Mouse (Mus musculus) WW6 (cell line): Measurements from ENCODE around the gene Arf5.

Source experiments
- DNase-seq: peaks from one replicate; pipeline ENCODE4 v3.0.0-alpha.2; 2013; ENCODE audit warnings: low read depth, low spot score

The Arf5 gene

DNA sequence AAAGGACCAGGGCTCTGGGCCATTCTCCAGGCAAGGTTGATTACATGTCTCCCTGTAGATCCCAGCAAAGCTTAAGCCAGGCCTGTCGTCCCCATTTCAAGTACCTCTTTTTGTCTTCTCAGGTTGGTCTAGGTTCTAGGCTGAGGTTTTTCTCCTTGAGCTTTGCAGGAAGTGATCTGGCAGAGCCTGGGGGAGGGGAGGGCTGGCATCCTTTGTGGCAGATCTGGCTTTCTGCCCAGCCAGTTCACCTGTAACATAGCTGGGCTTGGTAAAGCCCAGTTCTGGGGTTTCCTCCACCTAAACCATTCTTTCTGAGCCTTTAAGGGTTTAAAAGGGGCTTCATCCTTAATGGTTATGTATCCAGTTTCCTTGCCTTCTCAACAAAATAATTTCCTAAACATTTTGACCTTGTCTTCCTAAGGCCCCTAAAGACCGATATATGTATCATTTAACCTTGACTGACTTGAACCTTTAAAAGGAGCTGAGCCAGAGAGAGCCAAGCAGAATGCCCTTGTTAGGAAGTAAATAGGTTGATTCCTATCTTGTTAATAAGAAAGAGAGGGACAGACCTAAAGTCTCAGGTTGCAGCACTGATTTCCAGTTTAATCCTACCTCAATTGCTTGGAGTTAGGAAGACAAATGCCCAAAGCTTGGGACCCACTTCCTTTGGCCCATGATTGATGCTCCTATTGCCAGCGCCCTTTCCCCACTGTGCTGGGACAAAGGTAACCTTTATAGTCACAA is 3.9 kb downstream of the Arf5 start, which contains the start of gene Fscn3:
Fscn3 (plus strand) TSS at position 694 of the 744 bp plus-strand sequence.
- DNase-seq: no peak

- DNase-seq: no peak
Observed at GRCm38 (mm10) chr6:28428290-28428689, 4.9 kb downstream of the Arf5 start, which contains the start of gene Gcc1. Gene Gcc1 (minus strand): TSS chr6:28428390.

DNA sequence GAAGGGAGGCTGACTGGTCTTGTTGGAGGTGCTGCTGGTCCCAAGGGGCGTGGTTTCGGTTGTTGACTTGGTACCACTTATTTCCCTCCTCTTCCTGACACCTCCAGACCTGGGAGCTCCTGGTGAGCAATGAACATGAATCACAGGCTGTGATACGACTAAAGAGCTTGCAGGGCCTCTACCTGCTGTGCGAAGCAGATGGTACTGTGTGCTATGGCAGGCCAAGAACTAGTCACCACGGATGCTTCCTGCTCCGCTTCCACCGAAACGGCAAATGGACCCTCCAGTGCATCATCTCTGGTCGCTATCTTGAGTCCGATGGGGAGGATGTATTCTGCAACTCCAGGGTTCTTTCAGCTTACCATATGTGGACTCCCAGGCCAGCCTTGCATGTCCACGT is 6.5 kb downstream of the Arf5 start:
- DNase-seq: no peak

DNA sequence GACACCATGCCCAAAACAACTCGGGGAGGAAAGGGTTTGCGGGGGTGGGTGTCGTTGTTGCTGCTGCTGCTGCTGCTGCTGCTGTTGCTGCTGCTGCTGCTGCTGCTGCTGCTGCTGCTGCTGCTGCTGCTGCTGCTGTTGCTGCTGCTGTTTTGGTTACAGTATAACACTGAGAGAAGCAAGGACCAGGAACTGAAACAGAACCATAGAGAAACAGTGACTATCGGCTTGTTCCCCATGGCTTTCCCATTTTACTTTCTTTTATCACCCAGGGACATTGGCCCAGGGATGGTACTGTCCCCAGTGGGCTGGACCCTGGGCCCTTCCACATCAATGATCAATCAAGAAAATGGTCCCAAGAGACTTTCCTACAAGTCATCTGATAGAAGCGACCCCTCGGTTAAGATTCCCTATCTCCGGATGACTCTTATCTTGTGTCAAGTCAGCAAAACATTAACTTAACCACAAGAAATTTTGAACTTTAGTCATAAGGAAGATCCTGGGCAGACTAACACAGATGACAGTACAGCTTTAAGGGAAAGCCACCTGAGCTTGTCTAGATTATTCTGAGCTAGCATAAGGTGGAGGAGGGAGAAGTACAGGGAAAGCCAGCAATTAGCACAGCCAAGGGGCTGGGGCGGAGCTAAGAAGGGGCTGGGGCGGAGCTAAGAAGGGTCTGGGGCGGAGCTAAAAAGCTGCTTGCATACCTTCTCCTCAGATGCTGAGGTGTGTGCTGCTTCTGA is 7.6 kb downstream of the Arf5 start:
- no peak for DNase-seq

DNA sequence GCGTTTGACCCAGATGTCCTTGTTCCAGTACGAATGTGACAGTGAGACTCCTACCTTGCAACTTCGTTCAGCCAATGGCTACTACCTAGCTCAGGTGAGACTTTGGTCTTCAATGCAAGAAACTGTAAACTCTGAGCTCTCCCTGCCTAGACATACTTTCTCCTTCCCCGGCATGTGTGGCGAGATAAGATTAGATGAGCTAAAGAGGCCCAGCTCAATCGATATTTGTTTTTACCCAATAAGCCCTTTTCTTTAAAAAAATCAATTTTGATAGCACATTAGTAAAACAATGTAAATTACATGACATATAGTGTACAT is 8.1 kb downstream of the Arf5 start:
- no peak for DNase-seq

DNA sequence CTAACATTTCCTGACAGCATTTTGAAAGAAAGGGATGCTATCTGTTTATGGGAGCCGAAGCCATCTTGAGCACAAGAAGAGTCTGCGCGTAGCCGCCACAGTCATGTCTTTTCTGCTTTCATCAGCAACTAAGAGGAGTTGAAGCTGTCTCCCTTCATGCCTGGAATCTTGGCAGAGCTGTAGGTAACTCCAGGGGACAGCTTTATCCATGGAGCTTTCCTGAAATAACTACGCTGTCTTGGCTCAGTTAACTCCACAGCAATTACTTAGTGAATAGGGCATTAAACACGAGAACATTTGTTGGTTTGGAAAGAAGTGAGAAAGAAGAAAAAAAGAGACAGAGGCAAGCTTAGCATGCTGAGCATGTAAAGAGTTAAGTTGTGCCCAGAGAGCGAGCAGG is 24.6 kb downstream of the Arf5 start:
- DNase-seq: no peak

- no peak for DNase-seq
Observed at GRCm38 (mm10) chr6:28449253-28449652, 25.9 kb downstream of the Arf5 start, which contains the start of gene Pax4. Gene Pax4 (minus strand): TSS chr6:28449353.

DNA sequence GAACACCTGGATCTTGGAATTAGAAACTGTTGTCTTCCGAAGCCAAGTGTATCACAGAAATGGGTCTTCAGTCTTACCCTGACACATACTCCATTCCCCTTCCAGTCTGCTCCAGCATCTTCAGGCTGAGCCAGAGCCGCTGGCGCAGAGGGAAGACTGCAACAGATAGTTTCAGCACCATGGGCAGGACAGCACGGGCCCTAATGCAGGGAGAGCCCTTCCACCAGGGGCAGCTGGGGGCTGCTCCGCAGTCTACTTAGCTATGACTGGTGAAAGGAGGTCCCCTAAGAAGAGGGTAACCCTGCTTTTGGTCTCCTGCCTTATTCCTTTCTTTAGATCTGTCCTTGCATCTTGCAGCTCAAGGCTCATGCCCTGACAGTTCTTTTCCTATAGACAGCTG is 27.1 kb downstream of the Arf5 start:
- no peak for DNase-seq

DNA sequence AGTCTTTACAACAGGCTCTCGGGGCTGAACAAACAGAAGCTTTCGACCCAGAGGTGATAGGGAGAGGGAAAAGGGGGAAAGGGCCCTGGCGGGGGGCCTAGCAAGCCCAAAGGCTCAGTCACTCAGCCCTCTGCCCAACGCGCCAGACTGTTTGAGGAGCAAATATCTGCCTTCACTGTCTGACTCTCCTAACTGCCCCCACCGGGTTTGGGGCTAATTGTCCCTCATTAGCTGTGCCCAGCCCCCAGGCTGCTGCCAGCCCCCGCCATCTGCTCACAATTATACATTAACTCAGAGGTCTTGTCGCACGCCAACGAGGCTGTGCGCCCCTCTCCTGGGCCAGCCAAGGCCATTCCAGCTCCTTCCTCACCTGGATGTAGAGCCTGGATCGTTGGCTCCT is 27.6 kb downstream of the Arf5 start:
- no peak for DNase-seq

DNA sequence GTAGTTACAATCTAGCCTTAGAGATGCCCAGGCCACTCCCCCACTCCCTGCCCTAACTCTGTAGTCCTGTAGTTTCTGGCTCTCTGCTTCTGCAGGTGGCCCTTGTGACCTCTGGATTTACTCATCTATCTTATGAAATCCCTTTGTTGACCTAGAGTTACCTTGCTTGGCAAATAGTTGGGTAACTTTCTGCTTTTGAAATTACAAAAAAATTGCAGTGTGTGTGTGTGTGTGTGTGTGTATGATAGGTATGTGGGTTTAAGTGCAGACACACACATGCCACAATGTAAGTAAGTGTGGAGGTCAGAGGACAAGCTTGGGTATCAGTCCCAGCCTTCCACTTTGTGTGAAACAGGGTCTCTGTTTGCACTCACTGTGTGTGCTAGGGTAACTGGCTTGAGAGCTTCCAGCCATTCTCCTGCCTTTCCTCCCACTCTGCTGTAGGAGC is 35.9 kb downstream of the Arf5 start:
- DNase-seq: no peak

GRCm38 (mm10) chr6:28460534-28460933 is 37.2 kb downstream of the Arf5 start:
- no peak for DNase-seq

- no peak for DNase-seq
Observed at GRCm38 (mm10) chr6:28464630-28465029, 41.3 kb downstream of the Arf5 start.

GRCm38 (mm10) chr6:28470017-28470602 is 46.8 kb downstream of the Arf5 start:
- DNase-seq: no peak

DNA sequence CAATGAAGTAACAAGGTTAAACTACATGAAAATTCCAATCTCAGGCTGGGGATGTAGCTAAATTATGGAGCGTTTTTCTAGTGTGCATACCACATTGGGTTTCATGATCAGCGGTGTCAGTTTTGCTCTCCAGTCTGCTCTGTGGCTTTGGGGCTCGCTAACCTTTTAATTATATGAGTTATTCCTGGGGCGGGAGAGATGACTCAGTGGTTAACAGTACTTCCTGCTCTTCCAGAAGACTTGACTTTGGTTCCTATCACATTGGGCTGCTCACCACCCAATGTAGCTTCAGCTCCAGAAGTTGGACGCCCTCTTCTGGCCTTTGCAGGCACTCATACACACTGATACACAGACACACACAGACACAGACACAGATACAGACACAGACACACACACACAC is 47.3 kb downstream of the Arf5 start:
- no peak for DNase-seq

DNA sequence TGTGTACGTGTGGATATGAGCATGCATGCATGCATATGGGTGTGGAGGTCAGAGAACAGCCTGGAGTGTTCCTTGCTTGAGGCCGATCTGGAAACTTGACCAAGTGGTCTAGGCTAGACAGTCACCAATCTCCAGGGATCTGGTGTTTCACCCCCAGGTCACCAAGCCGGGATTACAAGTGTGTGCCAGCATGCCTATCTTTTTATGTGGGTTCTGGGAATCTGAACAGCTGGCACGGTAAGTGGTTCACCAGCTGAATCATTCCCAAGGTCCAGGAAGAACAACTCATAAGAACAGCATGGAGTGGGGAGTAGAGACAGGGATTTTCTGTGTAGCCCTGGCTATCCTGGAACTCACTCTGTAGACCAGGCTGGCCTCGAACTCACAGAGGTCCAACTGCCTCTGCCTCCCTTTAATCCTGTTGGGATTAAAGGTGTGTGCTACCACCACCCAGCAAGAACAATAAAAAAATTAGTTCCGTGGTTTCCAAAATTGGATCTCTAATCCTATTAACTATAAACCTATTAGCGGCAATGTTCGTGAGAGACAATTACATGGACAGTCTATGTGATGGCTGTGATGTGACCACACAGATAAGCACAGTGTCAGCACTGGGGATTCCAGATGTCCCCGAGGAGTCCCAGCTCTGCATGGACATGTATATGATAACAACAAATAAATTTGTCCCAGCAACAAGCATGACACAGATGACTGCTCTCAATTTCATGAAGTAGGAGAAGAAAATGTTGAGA is 48.1 kb downstream of the Arf5 start:
- DNase-seq: no peak

GRCm38 (mm10) chr6:28474211-28474610 is 50.9 kb downstream of the Arf5 start:
- no peak for DNase-seq

GRCm38 (mm10) chr6:28474839-28475238 is 51.5 kb downstream of the Arf5 start, which contains the start of gene Snd1:
Gene Snd1 (plus strand): TSS chr6:28475139.
- DNase-seq: no peak
